Comparison of ENCODE assay signal across 25 mouse cellular contexts in the genomic region with DNA sequence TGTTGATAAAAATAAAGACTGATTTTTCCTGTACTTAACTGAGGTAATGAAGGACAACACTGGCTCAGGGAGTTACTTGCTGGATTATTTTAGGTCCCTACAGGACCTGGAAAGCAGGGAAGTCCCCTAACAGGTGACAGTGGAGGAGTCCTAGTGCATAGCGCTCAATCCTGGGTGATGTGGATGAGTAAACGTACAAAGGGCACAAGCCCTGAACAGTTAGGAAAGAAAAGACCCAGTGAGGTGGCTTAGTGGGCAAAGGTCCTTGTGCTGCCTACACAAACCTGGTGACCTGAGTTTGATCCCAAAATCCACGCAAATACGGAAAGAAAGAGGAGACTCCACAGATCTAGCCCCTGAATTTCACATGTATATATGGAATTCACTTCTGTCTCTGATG.
A peak's percentile ranks its signal among the peaks of the same experiment; 100 is the strongest.
DNase-seq lines count a peak whose midpoint lies in the region; ATAC-seq and TF ChIP-seq lines count a peak whose summit lies in the region.
"Had no signal": no experiment of that assay in that cellular context is flagged by ENCODE, and none has a peak within 500 bp of the region (broad histone marks: within the 10 kb centered on the region; RNA-seq: fewer than 3 reads in every experiment).

No protein-coding gene starts in this region.

- peaks cover 21 to 40% of the 10 kb centered on the region in 2 experiments for H3K4me1 ChIP-seq in MEL (ENCODE audit: control insufficient read depth in 1 of 2, insufficient read depth in 2 of 2, low read length in 2 of 2)
- H3K4me1 ChIP-seq in liver, embryonic 15.5 days (replicated peaks): peaks cover 8% of the 10 kb centered on the region
- H3K4me1 ChIP-seq: hindbrain, embryonic 15.5 days had no signal

- peak overlapping the region; percentile 15; the same call in 1 of the 2 replicates for H3K27ac ChIP-seq in MEL (ENCODE audit: control insufficient read depth, low read depth, low read length)
- 0 out of 2 replicates have a peak overlapping the region, but pooled peaks have one; percentile 19 for H3K27ac ChIP-seq in liver, embryonic 15.5 days (replicated peaks)
- H3K27ac ChIP-seq: hindbrain, embryonic 10.5 days; hindbrain, embryonic 15.5 days; left cerebral cortex, adult 2 months; limb, embryonic 12.5 days; midbrain, embryonic 10.5 days had no signal

- no peaks in the 10 kb centered on the region for H3K9me3 ChIP-seq in MEL (replicated peaks; ENCODE audit: insufficient read depth, low read length)
- H3K9me3 ChIP-seq in liver, embryonic 15.5 days (replicated peaks): no peaks in the 10 kb centered on the region
- H3K9me3 ChIP-seq: hindbrain, embryonic 15.5 days; midbrain, embryonic 10.5 days had no signal

- TF ChIP-seq RAD21 in MEL (IDR thresholded peaks at IDR 0.05; ENCODE audit: low read depth, low read length): no peak

- no peak overlapping the region for H3K4me2 ChIP-seq in liver, embryonic 15.5 days
- H3K4me2 ChIP-seq: hindbrain, embryonic 15.5 days; limb, embryonic 12.5 days had no signal

- no peak for TF ChIP-seq POLR2A in MEL (IDR thresholded peaks at IDR 0.05; ENCODE audit: control insufficient read depth in 1 of 2, insufficient read depth in 1 of 2, low read depth in 1 of 2, low read length in 2 of 2, poor library complexity in 1 of 2)

- ATAC-seq in liver, embryonic 15.5 days (ENCODE audit: insufficient read depth): peak; percentile 66
- ATAC-seq: CD4-positive, CD25-positive, alpha-beta regulatory T cell, adult 4 months; forebrain, embryonic 16.5 days; inflammation-experienced regulatory T-cells, adult 6 months; midbrain, embryonic 16.5 days had no signal

- peak; percentile 34 to 51 for DNase-seq in kidney, adult 8-10 months
- no peak for DNase-seq in kidney, adult 18-20 months
- no peak for DNase-seq in MEL (ENCODE audit: low read depth, low spot score)
- DNase-seq in kidney, postnatal 36 days: peak; percentile 52 to 62
- DNase-seq in lung, postnatal 36 days: no peak
- no peak for DNase-seq in frontal cortex, postnatal 25 days (ENCODE audit: low spot score in 2 of 2)
- DNase-seq: adrenal gland, postnatal 25 days; cerebellum, adult 18-20 months; cerebellum, postnatal 10 days; heart, postnatal 14 days; lung, adult 2 months; lung, postnatal 14 days; spleen, adult 18-20 months; thymus, postnatal 14 days had no signal

- TF ChIP-seq EP300 in MEL (IDR thresholded peaks at IDR 0.05; ENCODE audit: low read depth in 1 of 2, low read length in 2 of 2): no peak

- H3K36me3 ChIP-seq in MEL (ENCODE audit: control insufficient read depth in 1 of 2, insufficient read depth in 2 of 2, low read length in 2 of 2): peaks cover 0 to 29% of the 10 kb centered on the region in 2 experiments; a peak in 2 of 4 replicates
- H3K36me3 ChIP-seq in liver, embryonic 15.5 days (replicated peaks): no peaks in the 10 kb centered on the region
- H3K36me3 ChIP-seq: hindbrain, embryonic 10.5 days; hindbrain, embryonic 15.5 days; limb, embryonic 12.5 days; midbrain, embryonic 10.5 days had no signal

- H3K27me3 ChIP-seq in MEL (ENCODE audit: control insufficient read depth in 1 of 2, insufficient read depth in 2 of 2, low read length in 2 of 2): no peaks in the 10 kb centered on the region
- no peaks in the 10 kb centered on the region for H3K27me3 ChIP-seq in liver, embryonic 15.5 days
- H3K27me3 ChIP-seq: hindbrain, embryonic 15.5 days; limb, embryonic 12.5 days had no signal

- no peaks in the 10 kb centered on the region for H3K79me2 ChIP-seq in MEL (ENCODE audit: control insufficient read depth, insufficient read depth, low read length, poor library complexity)

- no peak overlapping the region for H3K4me3 ChIP-seq in MEL (ENCODE audit: control insufficient read depth in 1 of 2, insufficient read depth in 1 of 2, low read depth in 2 of 2, low read length in 2 of 2)
- H3K4me3 ChIP-seq in liver, embryonic 15.5 days (replicated peaks): no peak overlapping the region
- H3K4me3 ChIP-seq: erythroblast, embryonic 14.5 days; hindbrain, embryonic 10.5 days; hindbrain, embryonic 15.5 days; left cerebral cortex, adult 2 months; limb, embryonic 12.5 days; midbrain, embryonic 10.5 days had no signal

- H3K9ac ChIP-seq in MEL (ENCODE audit: control insufficient read depth, low read depth, low read length, poor library complexity, severe bottlenecking): no peak overlapping the region
- no peak overlapping the region for H3K9ac ChIP-seq in liver, embryonic 15.5 days
- H3K9ac ChIP-seq: hindbrain, embryonic 15.5 days; limb, embryonic 12.5 days had no signal

- no peak for TF ChIP-seq CTCF in MEL (IDR thresholded peaks at IDR 0.05 in 2 of 3, conservative IDR thresholded peaks at IDR 0.05 in 1 of 3; ENCODE audit: control insufficient read depth in 1 of 3, insufficient read depth in 1 of 3, low read depth in 2 of 3, low read length in 3 of 3, poor library complexity in 1 of 3, severe bottlenecking in 1 of 3)

- WGBS in liver, embryonic 15.5 days (ENCODE audit: insufficient replicate concordance): 67% methylated on average over 4 of the region's 4 CpGs

TF ChIP-seq in MEL, 35 proteins besides CTCF, POLR2A, EP300 and RAD21:
- TF ChIP-seq TAL1 (IDR thresholded peaks at IDR 0.05; ENCODE audit: low read length) (no peak), MAZ (IDR thresholded peaks at IDR 0.05; ENCODE audit: low read depth, low read length) (no peak), MEF2A (IDR thresholded peaks at IDR 0.05; ENCODE audit: extremely low read depth, insufficient replicate concordance, low read depth, low read length, poor library complexity, severe bottlenecking) (no peak), USF1 (IDR thresholded peaks at IDR 0.05; ENCODE audit: low read depth, low read length) (no peak), BHLHE40 (IDR thresholded peaks at IDR 0.05; ENCODE audit: borderline replicate concordance, low read depth, low read length) (no peak), ETS1 (IDR thresholded peaks at IDR 0.05; ENCODE audit: low read depth, low read length) (no peak), KAT2A (conservative IDR thresholded peaks at IDR 0.05; ENCODE audit: low read depth, low read length) (no peak), POLR2AphosphoS2 (IDR thresholded peaks at IDR 0.05; ENCODE audit: low read length) (no peak), USF2 (IDR thresholded peaks at IDR 0.05; ENCODE audit: borderline replicate concordance in 1 of 2, insufficient read depth in 1 of 2, low read depth in 1 of 2, low read length in 2 of 2) (no peak), E2F4 (IDR thresholded peaks at IDR 0.05; ENCODE audit: borderline replicate concordance, low read depth, low read length) (no peak), SIN3A (IDR thresholded peaks at IDR 0.05; ENCODE audit: low read length) (no peak), TBP (IDR thresholded peaks at IDR 0.05; ENCODE audit: low read depth, low read length) (no peak), CHD2 (IDR thresholded peaks at IDR 0.05; ENCODE audit: low read length) (no peak)

Comparison
In these comparisons a context has a peak if more than half of its experiments do, and no peak if none do; other contexts are left out.
1. DNase-seq: peak in kidney, adult 8-10 months (2 of 2) and kidney, postnatal 36 days (2 of 2); none in kidney, adult 18-20 months (single experiment), MEL (single experiment), lung, postnatal 36 days (single experiment) and frontal cortex, postnatal 25 days (0 of 2).